Mouse (Mus musculus) CH12.LX (cell line): Measurements from ENCODE around the gene Bean1. TPM values are rescaled to one million over a fixed set of nuclear protein-coding genes. Genes with fewer than 3 reads are reported as not detected.

ENCODE experiments used
- DNase-seq: peaks from one replicate; pipeline ENCODE4 v3.0.0-alpha.2; 2013; ENCODE audit errors: extremely low read depth
- H3K27ac ChIP-seq: 2 replicates; pipeline ENCODE4 v1.5.1; 2012; ENCODE audit warnings: low read depth, mild to moderate bottlenecking, control low read depth, moderate library complexity; ENCODE audit not compliant: insufficient read depth
- H3K27me3 ChIP-seq: replicated peaks from 2 replicates; pipeline ENCODE3; 2012; ENCODE audit warnings: inconsistent platforms
- H3K36me3 ChIP-seq, 2 experiments: replicated peaks in 1 of 2; 2 replicates each; pipeline versions ENCODE3 to v1.6.1; 2012; ENCODE audit warnings: inconsistent platforms in 1 of 2, low read length in 1 of 2, mild to moderate bottlenecking in 1 of 2, mixed read lengths in 1 of 2, moderate library complexity in 1 of 2; ENCODE audit not compliant: control insufficient read depth in 1 of 2, insufficient read depth in 1 of 2
- H3K4me1 ChIP-seq, 2 experiments: 2 replicates each; pipeline ENCODE4 v1.6.1; 2012; ENCODE audit warnings: inconsistent platforms in 1 of 2, moderate library complexity in 1 of 2; ENCODE audit not compliant: insufficient read depth in 2 of 2, control insufficient read depth in 1 of 2
- H3K4me2 ChIP-seq: 2 replicates; pipeline ENCODE4 v1.6.1; 2012; ENCODE audit warnings: low read depth, mild to moderate bottlenecking, control low read depth; ENCODE audit not compliant: poor library complexity, insufficient read depth, severe bottlenecking
- H3K4me3 ChIP-seq, 3 experiments: fragments of 150-350 bp in 1 of 3; sonication (generic) in 1 of 3; replicated peaks in 1 of 3; 2 replicates each; pipeline versions ENCODE3 to v1.5.1; 2011 to 2012; ENCODE audit warnings: low read depth in 2 of 3, low read length in 2 of 3, mild to moderate bottlenecking in 2 of 3, moderate library complexity in 2 of 3, control low read depth in 1 of 3, improper control_type of control experiment in 1 of 3, inconsistent platforms in 1 of 3, mixed read lengths in 1 of 3; ENCODE audit not compliant: poor library complexity in 1 of 3
- H3K79me2 ChIP-seq: replicated peaks from 2 replicates; pipeline ENCODE4 v1.6.1; 2012; ENCODE audit warnings: mild to moderate bottlenecking, moderate library complexity; ENCODE audit not compliant: control insufficient read depth, poor library complexity, insufficient read depth, severe bottlenecking; ENCODE audit errors: extremely low read depth
- H3K9ac ChIP-seq: 2 replicates; pipeline ENCODE4 v1.6.1; 2012; ENCODE audit warnings: low read depth, mild to moderate bottlenecking, control low read depth, moderate library complexity; ENCODE audit not compliant: insufficient read depth
- H3K9me3 ChIP-seq: replicated peaks from 2 replicates; pipeline ENCODE3; 2012; ENCODE audit warnings: low read length, inconsistent platforms, mixed read lengths
- BHLHE40 ChIP-seq: IDR thresholded peaks from 2 replicates; pipeline ENCODE4 v1.6.1; 2011; ENCODE audit warnings: mild to moderate bottlenecking, low read depth, low read length, improper control_type of control experiment
- CHD1 ChIP-seq: IDR thresholded peaks from 2 replicates; pipeline ENCODE4 v1.6.1; 2012; ENCODE audit warnings: low read depth, low read length, improper control_type of control experiment, inconsistent platforms
- CTCF ChIP-seq, 2 experiments: IDR thresholded peaks in 1 of 2; conservative IDR thresholded peaks in 1 of 2; 2 replicates each; pipeline ENCODE4 v1.5.1; 2011 to 2012; ENCODE audit warnings: low read depth in 2 of 2, low read length in 2 of 2, improper control_type of control experiment in 1 of 2, inconsistent platforms in 1 of 2, mild to moderate bottlenecking in 1 of 2, moderate library complexity in 1 of 2
- E2F4 ChIP-seq: IDR thresholded peaks from 2 replicates; pipeline ENCODE4 v1.6.1; 2011; ENCODE audit warnings: low read depth, low read length, improper control_type of control experiment; ENCODE audit not compliant: insufficient replicate concordance
- HCFC1 ChIP-seq: IDR thresholded peaks from 2 replicates; pipeline ENCODE4 v1.6.1; 2012; ENCODE audit warnings: low read depth, mild to moderate bottlenecking, inconsistent platforms, low read length, improper control_type of control experiment
- IRF4 ChIP-seq: IDR thresholded peaks from 2 replicates; pipeline ENCODE4 v1.6.1; 2014; ENCODE audit warnings: low read depth, mild to moderate bottlenecking, inconsistent platforms, low read length, improper control_type of control experiment
- JUND ChIP-seq: conservative IDR thresholded peaks from 2 replicates; pipeline ENCODE4 v1.6.1; 2011; ENCODE audit warnings: low read depth, low read length, improper control_type of control experiment
- KAT2A ChIP-seq: IDR thresholded peaks from 2 replicates; pipeline ENCODE4 v1.6.1; 2012; ENCODE audit warnings: low read length, improper control_type of control experiment, inconsistent platforms; ENCODE audit not compliant: insufficient replicate concordance
- MAX ChIP-seq: IDR thresholded peaks from 2 replicates; pipeline ENCODE4 v1.6.1; 2011; ENCODE audit warnings: low read length, improper control_type of control experiment
- MEF2A ChIP-seq: IDR thresholded peaks from 2 replicates; pipeline ENCODE4 v1.6.1; 2014; ENCODE audit warnings: low read depth, mild to moderate bottlenecking, inconsistent platforms, low read length, improper control_type of control experiment, borderline replicate concordance
- MYC ChIP-seq: IDR thresholded peaks from 2 replicates; pipeline ENCODE4 v1.6.1; 2011; ENCODE audit warnings: low read depth, mild to moderate bottlenecking, improper control_type of control experiment, low read length
- NELFE ChIP-seq: IDR thresholded peaks from 2 replicates; pipeline ENCODE4 v1.6.1; 2011; ENCODE audit warnings: low read depth, low read length, improper control_type of control experiment
- SIN3A ChIP-seq: IDR thresholded peaks from 2 replicates; pipeline ENCODE4 v1.6.1; 2012; ENCODE audit warnings: low read length, improper control_type of control experiment, inconsistent platforms
- UBTF ChIP-seq: IDR thresholded peaks from 2 replicates; pipeline ENCODE4 v1.6.1; 2012; ENCODE audit warnings: low read depth, mild to moderate bottlenecking, inconsistent platforms, low read length, improper control_type of control experiment, moderate library complexity
- USF2 ChIP-seq: conservative IDR thresholded peaks from 2 replicates; pipeline ENCODE4 v1.6.1; 2011; ENCODE audit warnings: low read depth, low read length, improper control_type of control experiment
- ZC3H11A ChIP-seq: IDR thresholded peaks from 2 replicates; pipeline ENCODE4 v1.6.1; 2012; ENCODE audit warnings: low read depth, mild to moderate bottlenecking, inconsistent platforms, low read length, improper control_type of control experiment
- ZNF384 ChIP-seq: IDR thresholded peaks from 2 replicates; pipeline ENCODE4 v1.6.1; 2012; ENCODE audit warnings: low read depth, low read length, improper control_type of control experiment, inconsistent platforms
- dilution Hi-C: fragments of 300-500 bp; cut with MboI; formaldehyde crosslinking; loops from 2 replicates; pipeline ENCODE4 v1.14.3; 2020; ENCODE audit warnings: low sequenced_read_pairs; ENCODE audit not compliant: extremely low pct_unique_long_range_greater_than_20kb, extremely low pct_ligation_motif_present
- in situ Hi-C: fragments of 300-500 bp; cut with MboI; formaldehyde crosslinking; loops from 3 replicates; pipeline ENCODE4 v1.14.3; 2019; ENCODE audit warnings: low sequenced_read_pairs, low pct_ligation_motif_present, low pct_unique_long_range_greater_than_20kb, mixed read lengths
- polyA plus RNA-seq: library from polyadenylated mRNA; unstranded; fragments of >175 nt; gene quantifications from 2 replicates; pipeline ENCODE4 v1.2.1, GENCODE M21; 2012; ENCODE audit warnings: low read depth; ENCODE audit not compliant: insufficient read length
- total RNA-seq, 2 experiments: library from RNA; depleted of rRNA; stranded (reverse); fragments of 300-350 nt in 1 of 2; fragments of >200 nt in 1 of 2; gene quantifications; 2 replicates each; pipeline ENCODE4 v1.2.3; 2012 to 2014

The Bean1 gene
- total and polyA plus RNA-seq, 3 experiments: not detected

- peaks cover 9 to 19% of the 10 kb centered on the region in 2 experiments for H3K4me1 ChIP-seq
- no peak overlapping the region for H3K4me2 ChIP-seq
- dilution Hi-C loops: no loop called here
- H3K9me3 ChIP-seq: peaks cover 13% of the 10 kb centered on the region
- TF ChIP-seq UBTF: no peak
- no peak for TF ChIP-seq JUND
- TF ChIP-seq CHD1: no peak
- no peak for TF ChIP-seq SIN3A
- TF ChIP-seq ZNF384: no peak
- no peak for TF ChIP-seq IRF4
- no peak for TF ChIP-seq NELFE
- no peak for TF ChIP-seq USF2
- no peak for TF ChIP-seq CTCF (conservative IDR thresholded peaks at IDR 0.05 in 1 of 2, IDR thresholded peaks at IDR 0.05 in 1 of 2; ENCODE audit: low read depth in 2 of 2, low read length in 2 of 2)
- H3K36me3 ChIP-seq: no peaks in the 10 kb centered on the region
- no peak overlapping the region for H3K4me3 ChIP-seq
- no peak overlapping the region for H3K9ac ChIP-seq
- H3K79me2 ChIP-seq: no peaks in the 10 kb centered on the region
- no peak for DNase-seq
- H3K27ac ChIP-seq: no peak overlapping the region
- peaks cover 2% of the 10 kb centered on the region for H3K27me3 ChIP-seq
- in situ Hi-C loops: no loop called here
These were observed 2.2 kb downstream of the Bean1 start for GRCm38 (mm10) chr8:104172420-104172819.

- Histone ChIP-seq H3K9ac (no peak overlapping the region), H3K4me1 (peaks cover 9 to 19% of the 10 kb centered on the region in 2 experiments), H3K36me3 (no peaks in the 10 kb centered on the region), H3K79me2 (no peaks in the 10 kb centered on the region), H3K27me3 (peaks cover 8% of the 10 kb centered on the region), H3K27ac (no peak overlapping the region), H3K4me2 (0 out of 2 replicates have a peak overlapping the region, but pooled peaks have one; percentile 25), H3K4me3 (no peak overlapping the region), H3K9me3 (peaks cover 4% of the 10 kb centered on the region)
- DNase-seq: peak; percentile 45
- dilution Hi-C loops: no loop called here
- in situ Hi-C loops: no loop called here
- TF ChIP-seq BHLHE40 (no peak), IRF4 (0 out of 2 replicates have a peak, but pooled peaks have one; percentile 13), MEF2A (peak; percentile 82)
These were observed 5.7 kb downstream of the Bean1 start for GRCm38 (mm10) chr8:104175848-104176527.

GRCm38 (mm10) chr8:104177054-104177453 lies 6.8 kb downstream of the Bean1 start:
- H3K36me3 ChIP-seq: no peaks in the 10 kb centered on the region
- peaks cover 18% of the 10 kb centered on the region for H3K27me3 ChIP-seq
- in situ Hi-C loops: no loop called here
- dilution Hi-C loops: no loop called here
- H3K9ac ChIP-seq: no peak overlapping the region
- no peaks in the 10 kb centered on the region for H3K79me2 ChIP-seq
- H3K9me3 ChIP-seq: no peaks in the 10 kb centered on the region
- peaks cover 9 to 19% of the 10 kb centered on the region in 2 experiments for H3K4me1 ChIP-seq
- H3K4me3 ChIP-seq: no peak overlapping the region
- no peak overlapping the region for H3K4me2 ChIP-seq
- TF ChIP-seq MAX (no peak), SIN3A (no peak), KAT2A (no peak), MYC (no peak), E2F4 (no peak), ZC3H11A (no peak), HCFC1 (no peak)
- no peak overlapping the region for H3K27ac ChIP-seq
- no peak for DNase-seq
